In genomic region chr4:53600462-53600861, GRCm38 (mm10) we compare ENCODE assay signal across 9 mouse cellular contexts. TPM values are rescaled to one million over a fixed set of nuclear protein-coding genes. Genes with fewer than 3 reads are reported as not detected.
DNase-seq lines count a peak whose midpoint lies in the region; ATAC-seq and TF ChIP-seq lines count a peak whose summit lies in the region.
"Had no signal": no experiment of that assay in that cellular context is flagged by ENCODE, and none has a peak within 500 bp of the region (broad histone marks: within the 10 kb centered on the region; RNA-seq: fewer than 3 reads in every experiment).

No protein-coding gene starts in this region.

- intact Hi-C loops in left cerebral cortex, postnatal 4 days (cut with DNase I), result no loop called here
- intact Hi-C loops in left cerebral cortex, postnatal 10 days (cut with DNase I), result no loop called here

- no peaks in the 10 kb centered on the region for H3K9me3 ChIP-seq in midbrain, postnatal 0 days (ENCODE audit: low read length)
- H3K9me3 ChIP-seq: heart, embryonic 15.5 days had no signal

- no peak overlapping the region for H3K27ac ChIP-seq in midbrain, postnatal 0 days (ENCODE audit: low read depth, low read length)
- H3K27ac ChIP-seq: heart, embryonic 15.5 days had no signal

- peak; percentile 39 to 59 for DNase-seq in cerebellum, postnatal 10 days
- no peak for DNase-seq in cerebellum, adult 9-10 months
- peak; percentile 18 for DNase-seq in left cerebral cortex, postnatal 4 days
- no peak for DNase-seq in left cerebral cortex, postnatal 10 days (ENCODE audit: extremely low spot score in 1 of 2, low spot score in 2 of 2)
- DNase-seq in c-Kit-positive CD71-positive TER-119-negative erythroid progenitor cells, embryonic 14.5 days (ENCODE audit: low read depth), result peak; percentile 41
- DNase-seq in midbrain, postnatal 0 days (ENCODE audit: low spot score), result peak; percentile 77
- no peak for DNase-seq in urinary bladder, postnatal 4 days (ENCODE audit: low spot score in 2 of 2)
- DNase-seq in natural killer cell, adult 2 months (ENCODE audit: low spot score in 2 of 2), result no peak

- no peaks in the 10 kb centered on the region for H3K27me3 ChIP-seq in midbrain, postnatal 0 days (ENCODE audit: insufficient read depth, low read length)
- H3K27me3 ChIP-seq: heart, embryonic 15.5 days had no signal

- H3K9ac ChIP-seq in midbrain, postnatal 0 days (replicated peaks; ENCODE audit: low read length, poor library complexity, severe bottlenecking), result no peak overlapping the region
- H3K9ac ChIP-seq: heart, embryonic 15.5 days had no signal

- no peak overlapping the region for H3K4me3 ChIP-seq in midbrain, postnatal 0 days (ENCODE audit: low read depth, low read length)
- H3K4me3 ChIP-seq: heart, embryonic 15.5 days had no signal

- H3K4me1 ChIP-seq in midbrain, postnatal 0 days (ENCODE audit: insufficient read depth, low read length), result no peaks in the 10 kb centered on the region
- H3K4me1 ChIP-seq: heart, embryonic 15.5 days had no signal

- TF ChIP-seq CTCF in midbrain, postnatal 0 days (IDR thresholded peaks at IDR 0.05), result peak; percentile 88

- no peak overlapping the region for H3K4me2 ChIP-seq in midbrain, postnatal 0 days (ENCODE audit: low read depth, low read length, poor library complexity, severe bottlenecking)
- H3K4me2 ChIP-seq: heart, embryonic 15.5 days had no signal

- WGBS in midbrain, postnatal 0 days, result 47% methylated on average over 6 of the region's 6 CpGs

- no peaks in the 10 kb centered on the region for H3K36me3 ChIP-seq in midbrain, postnatal 0 days (ENCODE audit: insufficient read depth, low read length)
- H3K36me3 ChIP-seq: heart, embryonic 15.5 days had no signal

- ATAC-seq in midbrain, postnatal 0 days (ENCODE audit: low FRiP score), result no peak; the same call in 1 of the 2 replicates

RNA-seq across cellular contexts. Expression of gene Fsd1l, which starts 30.8 kb away (rescaled TPM):
- total RNA-seq in left cerebral cortex, postnatal 4 days (2021), result 10 to 100 TPM; 71.5 to 80.9 TPM
- 10 to 100 TPM; 45.9 to 54.0 TPM for total RNA-seq in left cerebral cortex, postnatal 10 days (2021)
- 25.3 and 38.6 TPM in 2 replicates for total RNA-seq in midbrain, postnatal 0 days (2014; rRNA removed)
- polyA plus RNA-seq in midbrain, postnatal 0 days (2015; fragmentation: Nextera tagmentation; extraction: Ambion mirVana), result 16.8 and 23.8 TPM in 2 replicates

Comparison
In these comparisons a context has a peak if more than half of its experiments do, and no peak if none do; other contexts are left out.
1. DNase-seq: peak in cerebellum, postnatal 10 days (2 of 2), left cerebral cortex, postnatal 4 days (single experiment), c-Kit-positive CD71-positive TER-119-negative erythroid progenitor cells, embryonic 14.5 days (single experiment) and midbrain, postnatal 0 days (single experiment); none in cerebellum, adult 9-10 months (single experiment), left cerebral cortex, postnatal 10 days (0 of 2), urinary bladder, postnatal 4 days (0 of 2) and natural killer cell, adult 2 months (0 of 2).